Mouse (Mus musculus): ENCODE results near the gene Mael.
A peak's percentile ranks its signal among the peaks of the same experiment; 100 is the strongest.

Mael gene

GRCm38 (mm10) chr1:166153351-166154120, 85.0 kb downstream of the Mael start:
- DNase-seq = peak; percentile 85

- no peak for DNase-seq
Measured at GRCm38 (mm10) chr1:166152034-166152433, 86.5 kb downstream of the Mael start.

- no peak for DNase-seq
Measured at GRCm38 (mm10) chr1:166151341-166151740, 87.2 kb downstream of the Mael start.

All from retina, postnatal 1 day (tissue).